Mouse (Mus musculus) MEL (cell line): ENCODE measurements at regions not wholly inside any gene's neighbourhood (a gene's known extent, or its start where the extent isn't known, plus 50 kb on each side); places are given as distances from the start of the nearest gene placed in this dataset.
"Not testable (repeated sequence)": the region's sequence is repeated elsewhere in the genome, so short reads cannot be mapped to it uniquely, and the experiment has no call there.

Experiments used
- DNase-seq: peaks from one replicate; pipeline ENCODE4 v3.0.0; 2011; ENCODE audit warnings: low read depth, low spot score
- H3K27ac ChIP-seq: 2 replicates; pipeline ENCODE4 v1.5.1; 2012; ENCODE audit warnings: low read depth, mild to moderate bottlenecking, control low read depth, low read length, moderate library complexity; ENCODE audit not compliant: control insufficient read depth
- H3K27me3 ChIP-seq, 2 experiments: fragments of 150-350 bp in 1 of 2; sonication (generic) in 1 of 2; 2 replicates each; pipeline ENCODE4 v1.6.1; 2012; ENCODE audit warnings: low read length in 2 of 2, mild to moderate bottlenecking in 2 of 2, improper control_type of control experiment in 1 of 2, moderate library complexity in 1 of 2; ENCODE audit not compliant: insufficient read depth in 2 of 2, control insufficient read depth in 1 of 2
- H3K36me3 ChIP-seq, 2 experiments: 2 replicates each; pipeline ENCODE4 v1.6.1; 2012 to 2014; ENCODE audit warnings: low read length in 2 of 2, improper control_type of control experiment in 1 of 2, inconsistent platforms in 1 of 2, mild to moderate bottlenecking in 1 of 2; ENCODE audit not compliant: insufficient read depth in 2 of 2, control insufficient read depth in 1 of 2
- H3K4me1 ChIP-seq, 2 experiments: fragments of 150-350 bp in 1 of 2; sonication (generic) in 1 of 2; 2 replicates each; pipeline ENCODE4 v1.6.1; 2012; ENCODE audit warnings: low read length in 2 of 2, improper control_type of control experiment in 1 of 2, mild to moderate bottlenecking in 1 of 2; ENCODE audit not compliant: insufficient read depth in 2 of 2, control insufficient read depth in 1 of 2
- H3K4me3 ChIP-seq, 2 experiments: fragments of 150-350 bp in 1 of 2; sonication (generic) in 1 of 2; 2 replicates each; pipeline ENCODE4 v1.5.1; 2012; ENCODE audit warnings: low read depth in 2 of 2, low read length in 2 of 2, mild to moderate bottlenecking in 2 of 2, moderate library complexity in 2 of 2, control low read depth in 1 of 2, improper control_type of control experiment in 1 of 2; ENCODE audit not compliant: control insufficient read depth in 1 of 2, insufficient read depth in 1 of 2
- H3K79me2 ChIP-seq: 2 replicates; pipeline ENCODE4 v1.6.1; 2012; ENCODE audit warnings: mild to moderate bottlenecking, low read length, moderate library complexity; ENCODE audit not compliant: control insufficient read depth, poor library complexity, insufficient read depth
- H3K9ac ChIP-seq: 2 replicates; pipeline ENCODE4 v1.6.1; 2012; ENCODE audit warnings: low read depth, mild to moderate bottlenecking, control low read depth, low read length, moderate library complexity; ENCODE audit not compliant: control insufficient read depth, poor library complexity, severe bottlenecking
- H3K9me3 ChIP-seq: fragments of 150-350 bp; sonication (generic); replicated peaks from 2 replicates; pipeline ENCODE4 v1.6.1; 2012; ENCODE audit warnings: mild to moderate bottlenecking, low read length, improper control_type of control experiment, moderate library complexity; ENCODE audit not compliant: insufficient read depth
- BHLHE40 ChIP-seq: IDR thresholded peaks from 2 replicates; pipeline ENCODE4 v1.6.1; 2012; ENCODE audit warnings: low read depth, mild to moderate bottlenecking, inconsistent platforms, low read length, improper control_type of control experiment, borderline replicate concordance
- CHD2 ChIP-seq: IDR thresholded peaks from 2 replicates; pipeline ENCODE4 v1.6.1; 2011; ENCODE audit warnings: low read length, improper control_type of control experiment
- CTCF ChIP-seq, 3 experiments: IDR thresholded peaks in 2 of 3; conservative IDR thresholded peaks in 1 of 3; 2 replicates each; pipeline ENCODE4 v1.5.1; 2011 to 2012; ENCODE audit warnings: low read length in 3 of 3, low read depth in 2 of 3, mild to moderate bottlenecking in 2 of 3, improper control_type of control experiment in 1 of 3, inconsistent platforms in 1 of 3, mixed read lengths in 1 of 3, moderate library complexity in 1 of 3; ENCODE audit not compliant: control insufficient read depth in 1 of 3, insufficient read depth in 1 of 3, poor library complexity in 1 of 3, severe bottlenecking in 1 of 3
- E2F4 ChIP-seq: IDR thresholded peaks from 2 replicates; pipeline ENCODE4 v1.6.1; 2011; ENCODE audit warnings: low read depth, low read length, improper control_type of control experiment, borderline replicate concordance
- EP300 ChIP-seq, 2 experiments: IDR thresholded peaks; 2 replicates each; pipeline ENCODE4 v1.6.1; 2011; ENCODE audit warnings: improper control_type of control experiment in 2 of 2, low read length in 2 of 2, low read depth in 1 of 2, mild to moderate bottlenecking in 1 of 2
- GATA1 ChIP-seq: IDR thresholded peaks from 2 replicates; pipeline ENCODE4 v1.6.1; 2011; ENCODE audit warnings: low read depth, low read length, improper control_type of control experiment
- KAT2A ChIP-seq: conservative IDR thresholded peaks from 2 replicates; pipeline ENCODE4 v1.6.1; 2012; ENCODE audit warnings: low read depth, low read length, improper control_type of control experiment, inconsistent platforms
- MAFK ChIP-seq: IDR thresholded peaks from 2 replicates; pipeline ENCODE4 v1.6.1; 2011; ENCODE audit warnings: low read depth, mild to moderate bottlenecking, low read length, improper control_type of control experiment, borderline replicate concordance
- MAX ChIP-seq: IDR thresholded peaks from 2 replicates; pipeline ENCODE4 v1.6.1; 2011; ENCODE audit warnings: low read length, improper control_type of control experiment
- MAZ ChIP-seq: IDR thresholded peaks from 2 replicates; pipeline ENCODE4 v1.6.1; 2012; ENCODE audit warnings: low read depth, mild to moderate bottlenecking, inconsistent platforms, low read length, improper control_type of control experiment
- MEF2A ChIP-seq: IDR thresholded peaks from 2 replicates; pipeline ENCODE4 v1.6.1; 2014; ENCODE audit warnings: low read depth, mild to moderate bottlenecking, inconsistent platforms, low read length, improper control_type of control experiment; ENCODE audit not compliant: poor library complexity, insufficient replicate concordance, severe bottlenecking; ENCODE audit errors: extremely low read depth
- MXI1 ChIP-seq: IDR thresholded peaks from 2 replicates; pipeline ENCODE4 v1.6.1; 2011; ENCODE audit warnings: mild to moderate bottlenecking, low read depth, low read length, improper control_type of control experiment
- MYC ChIP-seq: IDR thresholded peaks from 2 replicates; pipeline ENCODE4 v1.6.1; 2011; ENCODE audit warnings: low read depth, mild to moderate bottlenecking, low read length, improper control_type of control experiment, moderate library complexity
- POLR2A ChIP-seq, 2 experiments: IDR thresholded peaks; 2 replicates each; pipeline ENCODE4 v1.6.1; 2011 to 2012; ENCODE audit warnings: low read length in 2 of 2, mild to moderate bottlenecking in 2 of 2, control low read depth in 1 of 2, improper control_type of control experiment in 1 of 2, low read depth in 1 of 2, moderate library complexity in 1 of 2; ENCODE audit not compliant: control insufficient read depth in 1 of 2, insufficient read depth in 1 of 2, poor library complexity in 1 of 2
- POLR2AphosphoS2 ChIP-seq: IDR thresholded peaks from 2 replicates; pipeline ENCODE4 v1.6.1; 2011; ENCODE audit warnings: low read length, improper control_type of control experiment
- RAD21 ChIP-seq: IDR thresholded peaks from 2 replicates; pipeline ENCODE4 v1.6.1; 2011; ENCODE audit warnings: mild to moderate bottlenecking, low read depth, low read length, improper control_type of control experiment
- RCOR1 ChIP-seq: IDR thresholded peaks from 2 replicates; pipeline ENCODE4 v1.6.1; 2012; ENCODE audit warnings: low read depth, mild to moderate bottlenecking, inconsistent platforms, low read length, improper control_type of control experiment
- SIN3A ChIP-seq: IDR thresholded peaks from 2 replicates; pipeline ENCODE4 v1.6.1; 2012; ENCODE audit warnings: low read length, improper control_type of control experiment, inconsistent platforms
- USF1 ChIP-seq: IDR thresholded peaks from 2 replicates; pipeline ENCODE4 v1.6.1; 2014; ENCODE audit warnings: low read depth, mild to moderate bottlenecking, inconsistent platforms, low read length, improper control_type of control experiment, moderate library complexity
- ZC3H11A ChIP-seq: IDR thresholded peaks from 2 replicates; pipeline ENCODE4 v1.6.1; 2012; ENCODE audit warnings: low read depth, mild to moderate bottlenecking, inconsistent platforms, low read length, improper control_type of control experiment
- ZNF384 ChIP-seq: IDR thresholded peaks from 2 replicates; pipeline ENCODE4 v1.6.1; 2012; ENCODE audit warnings: low read depth, mild to moderate bottlenecking, inconsistent platforms, low read length, improper control_type of control experiment

- Histone ChIP-seq H3K36me3 (no peaks in the 10 kb centered on the region), H3K27me3 (no peaks in the 10 kb centered on the region), H3K4me3 (no peak overlapping the region), H3K9ac (no peak overlapping the region), H3K4me1 (no peaks in the 10 kb centered on the region), H3K27ac (no peak overlapping the region)
- TF ChIP-seq MXI1, result no peak
- TF ChIP-seq RCOR1, result no peak
- TF ChIP-seq POLR2AphosphoS2, result no peak
- TF ChIP-seq USF1, result no peak
- no peak for TF ChIP-seq MAZ
- TF ChIP-seq SIN3A, result no peak
- no peak for TF ChIP-seq RAD21
- TF ChIP-seq POLR2A (IDR thresholded peaks at IDR 0.05; ENCODE audit: control insufficient read depth in 1 of 2, insufficient read depth in 1 of 2, low read depth in 1 of 2, low read length in 2 of 2, poor library complexity in 1 of 2), result no peak
- TF ChIP-seq MAX, result no peak
- TF ChIP-seq CTCF (IDR thresholded peaks at IDR 0.05 in 2 of 3, conservative IDR thresholded peaks at IDR 0.05 in 1 of 3; ENCODE audit: control insufficient read depth in 1 of 3, insufficient read depth in 1 of 3, low read depth in 2 of 3, low read length in 3 of 3, poor library complexity in 1 of 3, severe bottlenecking in 1 of 3), result no peak
- no peak for TF ChIP-seq GATA1
- TF ChIP-seq ZC3H11A, result no peak
- no peak for TF ChIP-seq MEF2A
- TF ChIP-seq KAT2A, result no peak
- no peak for TF ChIP-seq E2F4
- TF ChIP-seq, all 39 proteins: peak for 0
- no peaks in the 10 kb centered on the region for H3K9me3 ChIP-seq
- no peak for DNase-seq
- H3K79me2 ChIP-seq, result no peaks in the 10 kb centered on the region
Measured at GRCm38 (mm10) chr14:104731319-104731995, 209.0 kb upstream of the Rnf219 start.

- not testable (repeated sequence) for DNase-seq, H3K27ac ChIP-seq, H3K4me3 ChIP-seq, H3K9me3 ChIP-seq, H3K79me2 ChIP-seq, H3K4me1 ChIP-seq, H3K9ac ChIP-seq, H3K27me3 ChIP-seq, H3K36me3 ChIP-seq
Measured at GRCm38 (mm10) chr14:104715651-104716050, 193.2 kb upstream of the Rnf219 start.

GRCm38 (mm10) chr14:104702283-104702893, 179.9 kb upstream of the Rnf219 start:
- Histone ChIP-seq H3K27me3 (no peaks in the 10 kb centered on the region), H3K4me3 (no peak overlapping the region), H3K4me1 (no peaks in the 10 kb centered on the region), H3K9ac (no peak overlapping the region), H3K79me2 (no peaks in the 10 kb centered on the region), H3K27ac (no peak overlapping the region), H3K36me3 (no peaks in the 10 kb centered on the region), H3K9me3 (no peaks in the 10 kb centered on the region)
- TF ChIP-seq MYC (no peak), ZNF384 (no peak), EP300 (IDR thresholded peaks at IDR 0.05; ENCODE audit: low read depth in 1 of 2, low read length in 2 of 2) (no peak), BHLHE40 (no peak), MAFK (no peak), RCOR1 (no peak), MXI1 (no peak), CHD2 (no peak), MEF2A (no peak)
- no peak for DNase-seq
